Mouse (Mus musculus): ENCODE results near the gene Rps6ka2.

GRCm38 (mm10) chr17:7176394-7176793 is 6.5 kb downstream of the Rps6ka2 start:
- no peak for TF ChIP-seq CTCF (IDR thresholded peaks at IDR 0.05; ENCODE audit: borderline replicate concordance, extremely low read depth, insufficient read depth, insufficient read length)
- no peak for TF ChIP-seq POLR2A (IDR thresholded peaks at IDR 0.05; ENCODE audit: borderline replicate concordance, extremely low read depth, insufficient read depth, insufficient read length, poor library complexity, severe bottlenecking)
